Mouse (Mus musculus) testis, adult 2 months (tissue): ENCODE measurements at regions not wholly inside any gene's neighbourhood (a gene's known extent, or its start where the extent isn't known, plus 50 kb on each side); places are given as distances from the start of the nearest gene placed in this dataset.

ENCODE experiments used
- CTCF ChIP-seq: fragments of 200-500 bp; IDR thresholded peaks from 2 replicates; pipeline ENCODE4 v1.5.1; 2012; ENCODE audit warnings: low read depth, mild to moderate bottlenecking, inconsistent platforms, low read length, moderate library complexity; ENCODE audit not compliant: control insufficient read depth, insufficient read depth, insufficient replicate concordance
- POLR2A ChIP-seq: fragments of 200-500 bp; IDR thresholded peaks from 2 replicates; pipeline ENCODE4 v1.6.1; 2012; ENCODE audit warnings: low read depth, mild to moderate bottlenecking, inconsistent platforms, low read length, moderate library complexity; ENCODE audit not compliant: control insufficient read depth

DNA sequence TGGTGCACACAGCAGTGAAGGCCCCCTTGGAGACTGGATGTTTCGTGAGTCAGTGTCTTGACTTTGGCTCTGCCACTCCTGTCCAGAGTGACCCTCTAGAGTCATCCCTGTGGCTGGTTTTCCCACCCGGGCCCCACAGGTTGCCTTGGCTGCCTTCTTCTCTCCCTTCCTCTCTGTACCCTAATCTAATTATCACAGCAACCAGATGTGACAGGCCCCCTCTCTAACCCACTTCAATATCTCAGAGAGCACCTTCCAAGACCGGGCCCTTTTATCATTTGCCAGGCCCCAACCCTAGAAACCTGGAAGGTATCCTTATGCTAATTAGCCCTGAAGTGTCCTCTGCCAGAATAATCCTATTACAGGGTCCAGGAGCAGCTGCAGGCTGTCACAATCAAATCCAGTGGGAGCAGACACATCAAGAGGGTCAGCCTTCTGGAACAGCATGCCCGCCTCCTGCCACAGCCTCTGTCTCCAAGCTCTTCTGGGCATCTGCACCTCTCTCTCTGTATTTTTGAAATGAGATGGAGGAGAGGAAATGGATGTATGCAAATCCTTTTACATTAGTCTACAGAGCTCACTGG, 1728.4 kb upstream of the Gm6569 start:
- TF ChIP-seq CTCF (no peak), POLR2A (no peak)
